Mouse (Mus musculus) brain, embryonic 14.5 days (tissue): ENCODE measurements around the gene Mbd3l2.
"Not testable (repeated sequence)": the region's sequence is repeated elsewhere in the genome, so short reads cannot be mapped to it uniquely, and the experiment has no call there.

Experiments used
- CTCF ChIP-seq: fragments of 200-500 bp; IDR thresholded peaks from 2 replicates; pipeline ENCODE4 v1.5.1; 2012; ENCODE audit warnings: inconsistent platforms, mild to moderate bottlenecking, moderate library complexity, borderline replicate concordance; ENCODE audit not compliant: insufficient read depth, insufficient read length; ENCODE audit errors: extremely low read depth
- POLR2A ChIP-seq: fragments of 200-500 bp; IDR thresholded peaks from 2 replicates; pipeline ENCODE4 v1.6.1; 2012; ENCODE audit warnings: mild to moderate bottlenecking, inconsistent platforms, borderline replicate concordance; ENCODE audit not compliant: poor library complexity, insufficient read depth, insufficient read length, severe bottlenecking; ENCODE audit errors: extremely low read depth

GRCm38 (mm10) chr9:18402895-18403294 lies 27.6 kb upstream of the Mbd3l2 start, which contains the start of gene Naalad2:
- not testable (repeated sequence) for TF ChIP-seq CTCF, POLR2A
